ENCODE assay signal across 8 mouse cellular contexts in the genomic region with DNA sequence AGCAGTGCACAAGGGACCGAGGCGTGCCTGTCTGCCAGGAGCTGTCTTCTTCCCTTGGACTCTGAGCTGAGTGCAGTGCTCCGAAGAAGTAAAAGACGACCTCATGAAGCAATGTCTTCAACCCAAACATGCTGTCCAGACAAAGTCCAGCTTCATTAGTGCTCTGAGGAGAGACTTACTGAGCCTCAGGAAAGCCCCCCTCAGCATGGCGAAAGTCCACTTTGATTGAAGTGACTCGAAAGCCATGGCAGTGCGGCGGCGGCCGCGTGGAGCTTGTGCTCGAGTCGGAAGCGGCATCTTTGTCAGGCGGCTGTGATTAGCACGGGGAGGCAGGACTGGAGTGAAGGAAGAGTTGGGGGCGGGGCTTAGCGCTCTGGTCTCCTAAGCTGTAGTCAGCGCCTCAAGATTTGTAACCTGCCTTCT.
A peak's percentile ranks its signal among the peaks of the same experiment; 100 is the strongest.
DNase-seq lines count a peak whose midpoint lies in the region; ATAC-seq lines count a peak whose summit lies in the region.

No protein-coding gene starts in this region.

- no peaks in the 10 kb centered on the region for H3K9me3 ChIP-seq in forebrain, embryonic 13.5 days (replicated peaks)
- no peaks in the 10 kb centered on the region for H3K9me3 ChIP-seq in hindbrain, embryonic 16.5 days (ENCODE audit: control insufficient read depth, low read length)
- no peaks in the 10 kb centered on the region for H3K9me3 ChIP-seq in limb, embryonic 15.5 days
- no peaks in the 10 kb centered on the region for H3K9me3 ChIP-seq in midbrain, embryonic 12.5 days

- peak; percentile 77 for ATAC-seq in forebrain, embryonic 13.5 days
- ATAC-seq in hindbrain, embryonic 16.5 days, result peak; percentile 84
- ATAC-seq in limb, embryonic 15.5 days (ENCODE audit: insufficient number of reproducible peaks, low FRiP score, low TSS enrichment, low read depth), result no peak; the same call in 1 of the 2 replicates
- peak; percentile 81 for ATAC-seq in midbrain, embryonic 12.5 days (ENCODE audit: low FRiP score, low read depth)

- peak overlapping the region; percentile 60 for H3K9ac ChIP-seq in forebrain, embryonic 13.5 days
- H3K9ac ChIP-seq in hindbrain, embryonic 16.5 days (ENCODE audit: low read depth, low read length), result peak overlapping the region; percentile 65
- peak overlapping the region; percentile 17; the same call in 1 of the 2 replicates for H3K9ac ChIP-seq in limb, embryonic 15.5 days
- peak overlapping the region; percentile 49; the same call in 1 of the 2 replicates for H3K9ac ChIP-seq in midbrain, embryonic 12.5 days (replicated peaks)

- H3K4me3 ChIP-seq in forebrain, embryonic 13.5 days, result peak overlapping the region; percentile 34
- H3K4me3 ChIP-seq in hindbrain, embryonic 16.5 days (ENCODE audit: low read length), result peak overlapping the region; percentile 43
- peak overlapping the region; percentile 31 for H3K4me3 ChIP-seq in limb, embryonic 15.5 days
- peak overlapping the region; percentile 30 for H3K4me3 ChIP-seq in midbrain, embryonic 12.5 days

- peaks cover 16% of the 10 kb centered on the region for H3K4me1 ChIP-seq in forebrain, embryonic 13.5 days
- peaks cover 7% of the 10 kb centered on the region for H3K4me1 ChIP-seq in hindbrain, embryonic 16.5 days (ENCODE audit: control insufficient read depth, insufficient read depth, low read depth, low read length)
- peaks cover 14% of the 10 kb centered on the region for H3K4me1 ChIP-seq in limb, embryonic 15.5 days
- peaks cover 19% of the 10 kb centered on the region for H3K4me1 ChIP-seq in midbrain, embryonic 12.5 days

- peaks cover 4% of the 10 kb centered on the region; the same call in 1 of the 2 replicates for H3K27me3 ChIP-seq in forebrain, embryonic 13.5 days
- H3K27me3 ChIP-seq in hindbrain, embryonic 16.5 days (replicated peaks; ENCODE audit: control insufficient read depth, insufficient read depth, low read length), result no peaks in the 10 kb centered on the region; the same call in 1 of the 2 replicates
- no peaks in the 10 kb centered on the region for H3K27me3 ChIP-seq in limb, embryonic 15.5 days
- peaks cover 15% of the 10 kb centered on the region for H3K27me3 ChIP-seq in midbrain, embryonic 12.5 days

- H3K27ac ChIP-seq in forebrain, embryonic 13.5 days, result no peak overlapping the region
- H3K27ac ChIP-seq in hindbrain, embryonic 16.5 days (ENCODE audit: low read depth, low read length), result no peak overlapping the region
- H3K27ac ChIP-seq in limb, embryonic 15.5 days, result no peak overlapping the region
- no peak overlapping the region for H3K27ac ChIP-seq in midbrain, embryonic 12.5 days (replicated peaks)

- no peaks in the 10 kb centered on the region for H3K36me3 ChIP-seq in forebrain, embryonic 13.5 days (ENCODE audit: poor library complexity, severe bottlenecking)
- no peaks in the 10 kb centered on the region for H3K36me3 ChIP-seq in hindbrain, embryonic 16.5 days (ENCODE audit: control insufficient read depth, insufficient read depth, low read length)
- H3K36me3 ChIP-seq in limb, embryonic 15.5 days, result no peaks in the 10 kb centered on the region
- H3K36me3 ChIP-seq in midbrain, embryonic 12.5 days, result no peaks in the 10 kb centered on the region

- DNase-seq in cerebellum, postnatal 10 days, result peak; percentile 64 to 78
- no peak for DNase-seq in cerebellum, adult 8-10 months
- DNase-seq in WW6 (ENCODE audit: low read depth, low spot score), result peak; percentile 67
- peak; percentile 72 for DNase-seq in testis, postnatal 10 days (ENCODE audit: low spot score)

- 2% methylated on average over 19 of the region's 19 CpGs for WGBS in forebrain, embryonic 13.5 days
- 3% methylated on average over 19 of the region's 19 CpGs for WGBS in hindbrain, embryonic 16.5 days
- 5% methylated on average over 19 of the region's 19 CpGs for WGBS in limb, embryonic 15.5 days
- 5% methylated on average over 19 of the region's 19 CpGs for WGBS in midbrain, embryonic 12.5 days

- H3K4me2 ChIP-seq in forebrain, embryonic 13.5 days, result peak overlapping the region; percentile 62
- peak overlapping the region; percentile 83 for H3K4me2 ChIP-seq in hindbrain, embryonic 16.5 days (ENCODE audit: low read length)
- peak overlapping the region; percentile 60 for H3K4me2 ChIP-seq in limb, embryonic 15.5 days
- peak overlapping the region; percentile 60 for H3K4me2 ChIP-seq in midbrain, embryonic 12.5 days (replicated peaks)
